Mouse (Mus musculus) forebrain, embryonic 12.5 days (tissue): ENCODE measurements around the gene Drc7. TPM values are rescaled to one million over a fixed set of nuclear protein-coding genes. Genes with fewer than 3 reads are reported as not detected.

Experiments
- ATAC-seq: fragments of 200-750 bp; cut with Nextera tagmentation; 2 replicates; pipeline ENCODE4 v1.8.0; 2017; ENCODE audit warnings: moderate TSS enrichment; ENCODE audit not compliant: low FRiP score
- H3K27ac ChIP-seq: fragments of 300-500 bp; sonication (generic); 2 replicates; pipeline ENCODE4 v1.5.1; 2016; ENCODE audit warnings: mild to moderate bottlenecking
- H3K27me3 ChIP-seq: fragments of 300-500 bp; sonication (generic); 2 replicates; pipeline ENCODE4 v1.6.1; 2016; ENCODE audit warnings: mild to moderate bottlenecking
- H3K36me3 ChIP-seq: fragments of 300-500 bp; sonication (generic); replicated peaks from 2 replicates; pipeline ENCODE4 v1.6.1; 2016; ENCODE audit warnings: mild to moderate bottlenecking
- H3K4me1 ChIP-seq: fragments of 300-500 bp; sonication (generic); 2 replicates; pipeline ENCODE4 v1.6.1; 2016
- H3K4me2 ChIP-seq: fragments of 300-500 bp; sonication (generic); 2 replicates; pipeline ENCODE4 v1.6.1; 2016; ENCODE audit warnings: mild to moderate bottlenecking, moderate library complexity
- H3K4me3 ChIP-seq: fragments of 300-500 bp; sonication (generic); replicated peaks from 2 replicates; pipeline ENCODE4 v1.5.1; 2016; ENCODE audit warnings: mild to moderate bottlenecking
- H3K9ac ChIP-seq: fragments of 300-500 bp; sonication (generic); 2 replicates; pipeline ENCODE4 v1.6.1; 2016; ENCODE audit warnings: mild to moderate bottlenecking
- H3K9me3 ChIP-seq: fragments of 300-500 bp; sonication (generic); 2 replicates; pipeline ENCODE4 v1.6.1; 2016
- WGBS: fragments of 180-500 bp; shearing (Covaris S2); methylation state at CpG from one replicate; pipeline ENCODE4 v1.1.7; 2016; 5-methylcytosine and 5-hydroxymethylcytosine counted together
- polyA plus RNA-seq: library from polyadenylated mRNA; unstranded; fragments of >200 nt; fragmentation: Nextera tagmentation; extraction: Ambion mirVana; gene quantifications from 2 replicates; pipeline ENCODE4 v1.2.1, GENCODE M21; 2016

The Drc7 gene
- polyA plus RNA-seq, 1 experiment from 2014 or later, result 0.38 TPM

- Histone ChIP-seq H3K27ac (no peak overlapping the region), H3K9me3 (no peaks in the 10 kb centered on the region), H3K4me1 (no peaks in the 10 kb centered on the region), H3K4me2 (no peak overlapping the region), H3K27me3 (no peaks in the 10 kb centered on the region), H3K9ac (no peak overlapping the region), H3K36me3 (no peaks in the 10 kb centered on the region), H3K4me3 (no peak overlapping the region)
- ATAC-seq, result no peak
- 42% methylated on average over 3 of the region's 3 CpGs for WGBS
Measured at GRCm38 (mm10) chr8:95067582-95067981, 12.7 kb downstream of the Drc7 start.

- 91% methylated on average over 3 of the region's 3 CpGs for WGBS
- no peak for ATAC-seq
- Histone ChIP-seq H3K4me3 (no peak overlapping the region), H3K9ac (no peak overlapping the region), H3K36me3 (no peaks in the 10 kb centered on the region), H3K9me3 (no peaks in the 10 kb centered on the region), H3K4me2 (no peak overlapping the region), H3K27me3 (peaks cover 10% of the 10 kb centered on the region; the same call in 1 of the 2 replicates), H3K27ac (no peak overlapping the region), H3K4me1 (peaks cover 5% of the 10 kb centered on the region; the same call in 1 of the 2 replicates)
Measured at GRCm38 (mm10) chr8:95075504-95075903, 20.6 kb downstream of the Drc7 start.

GRCm38 (mm10) chr8:95076151-95076550, 21.2 kb downstream of the Drc7 start:
- peaks cover 5% of the 10 kb centered on the region; the same call in 1 of the 2 replicates for H3K4me1 ChIP-seq

GRCm38 (mm10) chr8:95078055-95078454, 23.2 kb downstream of the Drc7 start:
- Histone ChIP-seq H3K4me2 (no peak overlapping the region), H3K9ac (no peak overlapping the region), H3K27ac (no peak overlapping the region), H3K4me3 (no peak overlapping the region), H3K27me3 (peaks cover 10% of the 10 kb centered on the region; the same call in 1 of the 2 replicates), H3K36me3 (no peaks in the 10 kb centered on the region), H3K9me3 (no peaks in the 10 kb centered on the region), H3K4me1 (peaks cover 18% of the 10 kb centered on the region)
- no peak for ATAC-seq
- 84% methylated on average over 3 of the region's 3 CpGs for WGBS

More at GRCm38 (mm10) chr8:95076151-95076550, 21.2 kb downstream of the Drc7 start:
- WGBS, result 85% methylated on average over 17 of the region's 17 CpGs
- ATAC-seq, result no peak
- H3K27ac ChIP-seq, result no peak overlapping the region
- no peak overlapping the region for H3K4me3 ChIP-seq
- peaks cover 10% of the 10 kb centered on the region; the same call in 1 of the 2 replicates for H3K27me3 ChIP-seq
- no peaks in the 10 kb centered on the region for H3K36me3 ChIP-seq
- no peak overlapping the region for H3K4me2 ChIP-seq
- no peaks in the 10 kb centered on the region for H3K9me3 ChIP-seq
- no peak overlapping the region for H3K9ac ChIP-seq

- no peak overlapping the region for H3K4me3 ChIP-seq
- H3K9ac ChIP-seq, result no peak overlapping the region
- peaks cover 8% of the 10 kb centered on the region; the same call in 1 of the 2 replicates for H3K36me3 ChIP-seq
- no peak for ATAC-seq
- 87% methylated on average over 4 of the region's 4 CpGs for WGBS
- no peaks in the 10 kb centered on the region for H3K9me3 ChIP-seq
- H3K4me2 ChIP-seq, result no peak overlapping the region
- peaks cover 10% of the 10 kb centered on the region; the same call in 1 of the 2 replicates for H3K27me3 ChIP-seq
- no peak overlapping the region for H3K27ac ChIP-seq
- peaks cover 18% of the 10 kb centered on the region for H3K4me1 ChIP-seq
Measured at GRCm38 (mm10) chr8:95079305-95079704, 24.4 kb downstream of the Drc7 start.

GRCm38 (mm10) chr8:95080381-95081341, 25.8 kb downstream of the Drc7 start, which contains the start of gene Katnb1:
TSS of gene Katnb1 (plus strand) at chr8:95081186.
- H3K27me3 ChIP-seq, result peaks cover 10% of the 10 kb centered on the region; the same call in 1 of the 2 replicates
- H3K4me1 ChIP-seq, result peaks cover 18% of the 10 kb centered on the region
- peaks cover 20% of the 10 kb centered on the region for H3K36me3 ChIP-seq
- peak within 1 kb of the TSS; percentile 87 for H3K9ac ChIP-seq
- peak within 1 kb of the TSS; percentile 84 for H3K4me3 ChIP-seq
- peak within 1 kb of the TSS; percentile 78 for H3K27ac ChIP-seq
- WGBS, result under 1% methylated on average over 47 of the region's 47 CpGs
- H3K9me3 ChIP-seq, result no peaks in the 10 kb centered on the region
- ATAC-seq, result peak; percentile 98
- H3K4me2 ChIP-seq, result peak within 1 kb of the TSS; percentile 94

- no peaks in the 10 kb centered on the region for H3K9me3 ChIP-seq
- H3K27me3 ChIP-seq, result peaks cover 10% of the 10 kb centered on the region; the same call in 1 of the 2 replicates
- peak overlapping the region; percentile 84 for H3K4me3 ChIP-seq
- peak overlapping the region; percentile 87 for H3K9ac ChIP-seq
- peaks cover 18% of the 10 kb centered on the region for H3K4me1 ChIP-seq
- H3K27ac ChIP-seq, result peak overlapping the region; percentile 78
- WGBS, result 5% methylated on average over 11 of the region's 11 CpGs
- H3K36me3 ChIP-seq, result peaks cover 26% of the 10 kb centered on the region
- H3K4me2 ChIP-seq, result peak overlapping the region; percentile 94
- no peak for ATAC-seq
Measured at GRCm38 (mm10) chr8:95081650-95082049, 26.7 kb downstream of the Drc7 start.

GRCm38 (mm10) chr8:95084261-95084660, 29.4 kb downstream of the Drc7 start:
- no peak overlapping the region for H3K4me2 ChIP-seq
- no peak overlapping the region for H3K9ac ChIP-seq
- no peaks in the 10 kb centered on the region for H3K9me3 ChIP-seq
- H3K27ac ChIP-seq, result no peak overlapping the region
- 89% methylated on average over 4 of the region's 4 CpGs for WGBS
- ATAC-seq, result no peak
- peaks cover 18% of the 10 kb centered on the region for H3K4me1 ChIP-seq
- H3K36me3 ChIP-seq, result peaks cover 52% of the 10 kb centered on the region
- no peaks in the 10 kb centered on the region for H3K27me3 ChIP-seq
- no peak overlapping the region for H3K4me3 ChIP-seq

- ATAC-seq, result no peak
- H3K4me2 ChIP-seq, result no peak overlapping the region
- no peak overlapping the region for H3K9ac ChIP-seq
- no peaks in the 10 kb centered on the region for H3K27me3 ChIP-seq
- H3K4me3 ChIP-seq, result no peak overlapping the region
- WGBS, result 87% methylated on average over 10 of the region's 10 CpGs
- H3K4me1 ChIP-seq, result peaks cover 18% of the 10 kb centered on the region
- no peak overlapping the region for H3K27ac ChIP-seq
- peaks cover 57% of the 10 kb centered on the region for H3K36me3 ChIP-seq
- no peaks in the 10 kb centered on the region for H3K9me3 ChIP-seq
Measured at GRCm38 (mm10) chr8:95084744-95085431, 30.0 kb downstream of the Drc7 start.

GRCm38 (mm10) chr8:95085432-95086141, 30.7 kb downstream of the Drc7 start:
- no peak overlapping the region for H3K4me3 ChIP-seq
- 92% methylated on average over 7 of the region's 7 CpGs for WGBS
- H3K9ac ChIP-seq, result no peak overlapping the region
- peaks cover 13% of the 10 kb centered on the region for H3K4me1 ChIP-seq
- H3K4me2 ChIP-seq, result no peak overlapping the region
- no peaks in the 10 kb centered on the region for H3K27me3 ChIP-seq
- ATAC-seq, result no peak
- H3K9me3 ChIP-seq, result no peaks in the 10 kb centered on the region
- no peak overlapping the region for H3K27ac ChIP-seq
- H3K36me3 ChIP-seq, result peaks cover 64% of the 10 kb centered on the region

- ATAC-seq, result no peak
- Histone ChIP-seq H3K4me1 (no peaks in the 10 kb centered on the region), H3K9me3 (no peaks in the 10 kb centered on the region), H3K9ac (no peak overlapping the region), H3K4me3 (no peak overlapping the region), H3K36me3 (peaks cover 89% of the 10 kb centered on the region), H3K4me2 (no peak overlapping the region), H3K27ac (no peak overlapping the region), H3K27me3 (no peaks in the 10 kb centered on the region)
- WGBS, result 88% methylated on average over 4 of the region's 4 CpGs
Measured at GRCm38 (mm10) chr8:95093574-95093973, 38.7 kb downstream of the Drc7 start.
